Mouse (Mus musculus): Measurements from ENCODE around the gene Hrk.
A peak's percentile ranks its signal among the peaks of the same experiment; 100 is the strongest.

Hrk gene

GRCm38 (mm10) chr5:118167561-118167995 is 3.1 kb downstream of the Hrk start:
- DNase-seq, result no peak

DNA sequence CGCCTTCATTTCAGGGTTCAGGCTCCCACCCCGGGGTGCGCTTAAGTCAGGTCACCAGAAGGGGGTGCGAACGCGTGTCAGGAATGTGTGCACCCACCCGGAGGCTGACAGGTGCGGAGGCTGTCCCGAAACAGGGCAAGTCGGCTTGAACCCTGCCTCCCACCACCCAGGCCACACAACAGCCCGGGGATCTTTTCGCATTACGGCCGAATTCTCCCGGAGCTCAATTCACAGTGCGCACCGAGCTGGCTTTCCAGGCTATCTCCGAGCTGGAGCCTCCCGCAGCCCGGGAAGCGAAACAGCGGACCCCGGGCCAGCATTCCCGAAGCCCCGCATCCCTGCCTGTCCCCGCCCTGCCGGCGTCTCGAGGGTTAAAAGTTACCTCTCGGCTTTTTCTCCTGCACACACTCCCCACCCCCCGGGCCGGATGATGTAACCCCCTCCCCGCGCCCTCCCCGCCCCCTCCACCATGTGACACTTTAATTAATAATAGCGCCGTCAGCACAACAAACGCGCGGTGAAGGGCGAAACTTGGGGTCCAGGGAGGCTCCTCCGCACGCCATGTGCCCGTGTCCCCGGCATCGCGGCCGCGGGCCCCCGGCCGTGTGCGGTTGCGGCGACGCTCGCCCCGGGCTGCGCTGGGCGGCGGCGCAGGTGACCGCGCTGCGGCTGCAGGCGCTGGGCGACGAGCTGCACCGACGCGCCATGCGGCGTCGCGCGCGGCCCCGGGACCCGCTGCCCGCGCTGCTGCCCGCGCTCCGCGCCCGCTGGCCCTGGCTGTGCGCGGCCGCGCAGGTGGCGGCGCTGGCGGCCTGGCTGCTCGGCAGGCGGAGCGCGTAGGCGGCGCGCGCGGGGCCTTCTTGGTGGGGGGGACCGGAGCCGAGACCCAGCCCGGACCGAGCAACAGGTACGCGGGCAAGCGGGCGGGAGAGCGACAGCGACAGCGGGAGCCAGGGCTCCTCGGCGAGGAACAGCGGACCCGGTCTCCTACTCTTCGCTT is 5.1 kb downstream of the Hrk start:
- DNase-seq, result no peak

- DNase-seq, result peak; percentile 39
Measured at GRCm38 (mm10) chr5:118170888-118171529, 6.6 kb downstream of the Hrk start.

DNA sequence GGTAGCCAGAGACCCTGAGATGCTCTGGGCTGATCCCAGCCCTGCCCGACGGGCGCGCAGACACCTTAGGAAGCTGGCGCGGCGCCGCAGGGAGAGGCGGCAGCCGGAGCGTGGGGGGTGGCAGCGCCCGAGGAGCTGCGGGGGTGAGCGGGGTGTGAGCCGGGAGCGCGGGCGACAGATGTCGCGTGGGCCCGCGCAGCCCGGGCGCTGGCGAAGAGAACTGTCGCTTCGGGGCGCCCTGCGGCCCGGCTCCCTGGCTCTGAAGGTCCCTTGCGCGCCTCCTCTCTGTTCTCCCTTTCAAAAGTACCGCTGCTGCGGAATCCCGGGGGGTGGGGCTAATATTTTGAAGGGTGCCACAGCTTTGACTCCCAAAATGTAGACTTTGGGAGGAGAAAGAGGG is 7.2 kb downstream of the Hrk start:
- DNase-seq, result no peak

- DNase-seq, result no peak
Measured at GRCm38 (mm10) chr5:118172078-118172723, 7.8 kb downstream of the Hrk start.

DNA sequence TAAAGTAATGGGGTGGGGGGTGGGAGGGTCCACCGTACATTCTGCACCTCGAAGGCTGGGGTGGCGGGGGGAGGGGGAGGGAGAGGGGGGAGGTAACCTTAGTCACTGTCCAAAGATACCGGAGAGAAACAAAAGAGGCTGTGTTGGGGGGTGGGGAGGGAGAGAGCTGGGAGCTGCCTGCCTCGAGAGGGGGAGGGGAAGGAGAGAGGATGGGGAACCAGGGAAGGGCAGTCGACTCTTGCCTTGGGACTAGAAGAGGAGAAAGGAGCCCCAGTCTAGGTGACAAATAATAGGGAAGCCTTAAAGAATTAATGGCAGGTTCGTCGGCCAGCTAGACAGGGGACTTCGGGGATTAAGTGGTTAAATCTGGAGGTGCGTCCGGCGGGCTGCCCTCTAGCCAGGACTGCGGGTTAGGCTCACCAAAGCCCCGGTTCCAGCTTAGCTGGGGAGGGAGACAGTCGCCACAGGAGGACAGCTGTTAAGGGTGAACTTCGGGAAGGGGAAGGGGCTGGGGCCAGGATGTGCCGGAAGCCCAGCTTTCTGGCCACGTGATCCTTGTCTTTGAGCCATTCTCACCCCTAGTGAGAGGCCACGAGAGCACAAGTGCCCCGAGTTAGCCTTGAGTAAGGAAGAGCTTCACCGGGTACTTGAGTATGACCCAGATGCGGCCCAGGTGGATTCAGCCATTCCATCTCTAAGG is 10.0 kb downstream of the Hrk start:
- no peak for DNase-seq

GRCm38 (mm10) chr5:118175137-118175536 is 10.7 kb downstream of the Hrk start:
- no peak for DNase-seq

GRCm38 (mm10) chr5:118177640-118178039 is 13.2 kb downstream of the Hrk start:
- no peak for DNase-seq

- DNase-seq, result no peak
Measured at GRCm38 (mm10) chr5:118186903-118187633, 22.6 kb downstream of the Hrk start.

- no peak for DNase-seq
Measured at GRCm38 (mm10) chr5:118188356-118188755, 23.9 kb downstream of the Hrk start.

DNA sequence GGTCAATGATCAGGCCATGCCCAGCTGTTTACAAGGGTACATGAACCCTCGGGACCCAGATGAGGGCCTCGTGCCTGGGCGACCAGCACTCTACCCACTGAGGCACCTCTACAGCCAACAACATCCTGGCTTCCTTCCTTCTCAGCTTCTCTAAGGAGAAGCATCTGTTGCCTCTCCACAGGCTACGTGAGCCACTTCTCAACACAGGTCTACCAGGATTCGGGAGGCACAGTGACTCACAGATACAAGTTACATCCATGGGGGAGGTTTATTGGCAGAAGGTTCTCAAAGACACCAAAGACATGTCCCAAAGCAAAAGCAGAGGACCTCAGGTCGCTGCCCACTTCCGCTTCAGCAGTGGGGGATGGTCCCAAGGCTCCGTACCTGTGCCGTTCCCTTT is 26.0 kb downstream of the Hrk start:
- no peak for DNase-seq

DNA sequence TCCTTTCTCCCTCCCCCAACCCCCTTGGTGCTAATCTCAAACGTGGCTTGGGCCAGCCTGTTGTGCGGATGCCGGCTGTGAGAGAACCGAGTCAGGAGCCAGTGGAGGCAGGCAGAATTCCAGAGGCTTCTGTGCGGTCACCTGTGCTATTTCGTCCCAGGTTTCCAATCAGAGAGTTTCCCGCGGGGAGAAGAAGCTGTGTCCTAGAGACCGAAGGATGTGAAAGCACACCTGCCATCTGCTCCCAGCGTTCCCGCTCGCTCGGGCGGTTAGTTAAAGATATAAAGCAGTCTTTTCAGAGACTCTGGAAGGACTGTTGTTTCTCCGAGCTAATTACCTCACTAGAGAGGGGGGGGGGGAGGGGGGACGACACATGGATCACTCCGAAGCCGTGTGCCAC is 27.8 kb downstream of the Hrk start:
- no peak for DNase-seq

DNA sequence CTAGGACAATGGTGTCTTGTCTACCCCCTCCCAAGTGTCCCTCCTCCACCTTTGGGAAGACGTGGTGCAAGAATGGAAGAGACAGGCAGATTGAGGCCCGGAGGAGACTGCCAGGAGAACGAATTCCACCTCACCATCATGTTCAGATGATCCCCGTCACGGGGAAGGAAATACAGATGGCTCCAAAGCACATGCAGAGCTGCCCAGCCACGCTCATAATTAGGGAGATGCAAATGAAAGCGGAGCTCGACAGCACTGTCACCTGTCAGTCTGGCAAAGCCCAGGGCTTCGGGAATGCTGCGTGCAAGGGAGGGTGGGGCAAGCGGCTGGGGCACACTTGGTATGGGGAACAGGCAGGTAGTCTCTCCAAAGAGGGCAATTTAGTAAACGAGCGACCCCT is 33.0 kb downstream of the Hrk start:
- no peak for DNase-seq

DNA sequence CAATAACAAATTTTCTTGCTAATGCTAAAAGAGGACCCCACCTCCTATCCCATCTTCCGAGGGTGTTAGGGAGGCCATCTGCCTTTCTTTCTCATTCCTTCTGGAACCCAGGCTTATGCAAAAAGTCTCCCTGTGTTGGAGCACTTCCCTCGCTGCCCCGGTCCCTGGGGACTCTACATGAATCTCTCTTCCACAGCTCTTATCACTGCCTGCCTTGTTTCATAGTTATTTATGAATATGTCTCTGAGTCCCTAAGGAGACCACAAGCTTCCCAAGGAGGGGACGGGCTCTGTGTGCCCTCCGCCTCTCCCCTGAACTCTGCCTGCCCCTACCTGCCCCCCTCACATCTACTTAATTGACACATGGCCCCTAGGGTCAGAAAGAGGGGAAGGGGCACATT is 35.2 kb downstream of the Hrk start:
- no peak for DNase-seq

GRCm38 (mm10) chr5:118204675-118205440 is 40.4 kb downstream of the Hrk start:
- no peak for DNase-seq

GRCm38 (mm10) chr5:118205852-118206251 is 41.4 kb downstream of the Hrk start:
- no peak for DNase-seq

GRCm38 (mm10) chr5:118214012-118214411 is 49.6 kb downstream of the Hrk start:
- DNase-seq, result no peak

GRCm38 (mm10) chr5:118214418-118215154 is 50.1 kb downstream of the Hrk start:
- DNase-seq, result peak; percentile 80

DNA sequence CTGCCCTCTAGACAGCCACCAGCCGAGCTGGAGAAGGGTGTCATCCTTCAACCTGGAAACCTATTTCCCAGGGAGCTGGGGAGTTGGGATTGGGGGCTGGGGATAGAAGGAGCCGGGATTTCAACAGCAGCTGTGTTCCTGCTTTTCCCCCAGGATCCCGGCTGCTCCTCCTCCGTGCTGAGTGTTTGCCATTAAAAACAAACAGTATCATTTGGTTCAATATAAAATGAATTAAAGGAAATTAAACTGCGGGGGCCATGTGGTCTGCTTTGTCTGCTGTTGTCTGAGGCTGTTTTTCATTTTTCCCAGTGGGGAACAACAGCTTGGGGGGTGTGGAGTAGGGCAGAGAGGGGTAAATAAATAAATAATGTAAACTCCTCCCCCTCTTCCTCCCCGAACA is 53.0 kb downstream of the Hrk start:
- no peak for DNase-seq

DNA sequence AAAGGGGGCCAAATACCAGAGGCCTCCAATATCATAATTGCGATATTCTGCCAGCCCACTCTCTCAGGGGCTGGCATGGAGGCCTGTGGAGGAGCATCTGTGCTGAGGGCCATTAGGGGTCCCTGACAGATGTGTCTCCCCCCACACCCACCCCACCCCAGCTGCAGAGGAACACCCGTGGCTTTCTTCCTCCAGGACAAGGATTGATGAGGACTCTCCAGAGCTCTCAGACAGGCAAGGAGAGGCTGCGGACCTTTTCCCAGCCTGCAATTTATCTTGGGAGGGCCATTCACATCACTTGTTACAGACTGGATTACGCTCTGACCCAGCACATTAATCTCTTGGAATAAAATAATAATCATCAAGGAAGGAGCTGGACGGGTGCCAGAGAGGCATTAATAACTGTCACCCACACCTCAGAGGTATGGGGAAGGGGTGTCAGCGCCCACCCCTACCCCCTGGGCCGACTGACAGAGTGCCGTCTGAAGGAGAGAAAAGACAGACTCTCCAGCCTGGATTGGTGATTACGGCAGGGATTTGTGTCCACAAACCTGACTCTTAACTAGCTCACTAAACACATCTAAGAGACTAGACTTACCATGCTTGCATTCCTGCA is 58.8 kb downstream of the Hrk start:
- DNase-seq, result no peak
